Mouse (Mus musculus) small intestine, adult 2 months (tissue): ENCODE results near the gene Tubb5.

ENCODE experiments used
- CTCF ChIP-seq: fragments of 200-500 bp; IDR thresholded peaks from 2 replicates; pipeline ENCODE4 v1.5.1; 2012; ENCODE audit warnings: low read depth, mild to moderate bottlenecking, control low read depth, inconsistent platforms, low read length, moderate library complexity, mixed read lengths; ENCODE audit not compliant: insufficient replicate concordance, insufficient read length; ENCODE audit errors: extremely low read depth
- POLR2A ChIP-seq: fragments of 200-500 bp; IDR thresholded peaks from 2 replicates; pipeline ENCODE4 v1.6.1; 2012; ENCODE audit warnings: low read depth, mild to moderate bottlenecking, control low read depth, inconsistent platforms, low read length, moderate library complexity

DNA sequence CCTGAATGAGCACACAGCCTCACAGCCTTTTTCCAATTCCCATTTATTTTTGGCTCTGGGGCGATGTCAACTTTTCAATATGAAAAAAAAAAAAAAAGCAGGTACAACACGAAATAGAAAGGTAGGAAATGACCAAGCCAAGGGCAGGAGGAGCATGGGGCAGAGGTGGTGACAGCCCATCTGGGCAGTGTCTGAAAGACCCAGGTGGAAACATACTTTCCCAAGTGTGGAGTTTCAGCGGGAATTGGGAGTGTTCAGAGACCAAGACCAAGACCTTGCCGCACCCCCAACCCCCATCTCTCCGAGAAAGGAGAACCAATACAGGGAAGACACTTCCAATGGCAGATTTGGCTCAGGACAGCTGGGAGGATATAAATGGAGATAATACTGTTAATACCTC lies 4.2 kb downstream of the Tubb5 start:
- no peak for TF ChIP-seq POLR2A
- TF ChIP-seq CTCF = no peak
